Mouse (Mus musculus) WW6 (cell line): ENCODE data around the gene Kpna7.
A peak's percentile ranks its signal among the peaks of the same experiment; 100 is the strongest.

Experiments used
- DNase-seq: peaks from one replicate; pipeline ENCODE4 v3.0.0-alpha.2; 2013; ENCODE audit warnings: low read depth, low spot score

Kpna7 gene

DNA sequence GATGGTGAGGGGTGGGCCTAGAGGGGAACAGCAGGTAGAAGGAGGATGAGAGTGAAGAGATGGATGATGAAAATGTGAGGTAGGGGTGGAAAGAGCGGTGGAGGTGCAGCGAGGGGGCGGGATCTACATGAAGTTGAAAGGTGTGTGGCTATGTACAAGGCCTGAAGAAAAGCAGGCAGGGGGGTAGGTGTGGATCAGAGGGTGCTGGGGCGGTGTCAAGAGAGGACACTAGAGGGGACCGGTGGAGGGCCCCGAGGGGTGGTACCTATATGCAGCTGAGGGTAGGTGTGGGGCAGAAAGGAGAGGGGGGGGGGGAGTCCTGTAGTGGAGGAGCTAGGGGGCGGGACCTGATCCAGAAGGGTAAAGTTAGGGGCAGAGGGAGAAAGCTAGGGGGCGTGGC, 119.4 kb downstream of the Kpna7 start:
- DNase-seq, result no peak

DNA sequence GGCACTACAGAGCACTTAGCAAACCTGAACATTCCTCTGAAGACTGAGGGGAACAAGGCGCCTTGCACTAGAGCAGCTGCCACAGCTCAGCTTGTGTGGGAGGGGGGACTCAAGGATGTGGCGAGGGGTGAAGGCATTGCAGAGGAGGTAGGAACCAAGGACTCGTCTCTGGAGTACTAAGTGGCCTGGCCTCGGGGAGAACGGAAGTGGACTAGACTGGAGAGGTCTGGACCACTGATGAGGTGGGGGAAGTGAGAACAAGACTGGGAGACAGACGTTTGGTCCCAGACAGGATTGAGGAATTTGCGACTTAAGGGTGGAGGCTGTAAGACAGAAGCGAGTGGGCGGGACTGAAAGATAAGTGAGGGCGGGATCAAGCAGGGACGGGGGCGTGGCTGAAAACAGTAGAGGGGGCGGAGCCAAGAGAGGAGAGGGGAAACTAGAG, 120.0 kb downstream of the Kpna7 start:
- peak; percentile 70 for DNase-seq

DNA sequence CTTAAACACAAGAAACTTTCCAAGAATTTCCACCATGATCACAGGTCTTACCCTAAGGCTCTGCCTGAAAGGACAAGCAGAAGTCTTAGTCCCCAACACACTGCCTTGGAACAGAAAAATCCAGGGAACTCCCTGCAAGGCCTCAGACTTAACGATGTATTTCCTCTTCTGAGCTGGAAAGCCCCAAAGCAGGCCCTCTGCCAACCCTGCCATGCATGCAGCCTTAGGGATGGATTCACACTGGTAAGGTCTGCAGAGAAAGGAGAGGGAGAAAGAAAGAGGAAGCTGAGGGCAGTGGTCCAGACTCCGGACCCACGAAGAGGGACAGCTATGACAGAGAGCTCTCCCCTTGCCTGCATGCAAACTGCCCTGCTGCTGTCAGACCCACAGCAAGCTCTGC, 120.4 kb downstream of the Kpna7 start:
- no peak for DNase-seq

DNA sequence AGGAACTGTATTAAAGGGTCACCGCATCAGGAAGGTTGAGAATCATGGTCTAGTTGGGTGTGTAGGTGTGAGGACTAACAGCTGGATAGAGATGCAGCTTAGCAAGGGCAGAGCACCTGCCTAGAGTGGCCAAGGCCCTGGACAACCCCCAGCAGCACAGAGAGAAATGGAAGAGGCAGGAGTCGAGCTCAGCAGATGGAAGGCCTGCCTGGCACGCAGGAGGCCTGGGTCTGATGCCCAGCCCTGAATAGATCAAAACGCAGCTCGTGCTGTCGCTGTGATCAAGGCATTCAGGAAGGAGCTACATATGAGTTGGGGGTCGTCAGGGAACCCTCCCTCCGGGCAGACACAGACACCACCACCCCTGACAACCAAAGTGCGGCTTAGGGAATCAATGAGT, 125.6 kb downstream of the Kpna7 start:
- no peak for DNase-seq

DNA sequence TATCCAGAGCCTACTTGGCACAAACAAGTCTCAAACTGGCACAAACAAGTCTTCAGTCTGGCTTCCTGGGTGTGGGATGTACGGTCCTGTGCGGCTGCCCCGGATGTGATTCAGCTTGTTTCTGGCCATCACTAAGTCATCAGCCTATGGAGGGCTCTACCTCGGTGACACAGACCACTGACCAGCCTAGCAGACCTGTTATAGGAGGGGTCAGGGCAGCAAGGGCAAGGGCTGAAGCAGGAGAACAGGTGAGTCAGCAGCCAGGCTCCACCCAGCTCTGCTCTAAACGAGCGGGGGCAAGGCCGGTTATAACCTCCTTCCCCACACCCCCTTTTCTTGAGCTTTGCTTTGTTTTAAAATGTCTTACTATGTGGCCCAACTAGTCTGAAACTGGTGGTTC, 129.4 kb downstream of the Kpna7 start:
- DNase-seq, result no peak

DNA sequence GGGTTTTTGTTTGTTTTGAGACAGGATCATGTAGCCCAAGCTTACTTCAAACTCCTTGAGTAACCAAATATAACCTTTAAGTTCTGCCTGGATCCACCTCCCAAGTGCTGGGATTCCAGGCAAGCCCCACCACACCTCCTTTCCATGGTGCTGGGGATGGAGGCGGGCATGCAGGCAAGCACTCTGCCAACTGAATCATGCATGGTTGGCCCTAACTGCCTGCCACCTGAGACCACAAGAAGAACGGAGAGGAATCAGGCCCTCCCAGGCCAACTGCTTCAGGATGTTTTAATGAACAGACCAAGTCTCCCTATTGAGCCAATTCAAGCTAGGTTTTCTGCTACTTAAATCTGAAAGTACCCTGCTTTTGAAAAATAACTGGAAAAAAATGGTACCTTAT, 131.2 kb downstream of the Kpna7 start:
- no peak for DNase-seq

DNA sequence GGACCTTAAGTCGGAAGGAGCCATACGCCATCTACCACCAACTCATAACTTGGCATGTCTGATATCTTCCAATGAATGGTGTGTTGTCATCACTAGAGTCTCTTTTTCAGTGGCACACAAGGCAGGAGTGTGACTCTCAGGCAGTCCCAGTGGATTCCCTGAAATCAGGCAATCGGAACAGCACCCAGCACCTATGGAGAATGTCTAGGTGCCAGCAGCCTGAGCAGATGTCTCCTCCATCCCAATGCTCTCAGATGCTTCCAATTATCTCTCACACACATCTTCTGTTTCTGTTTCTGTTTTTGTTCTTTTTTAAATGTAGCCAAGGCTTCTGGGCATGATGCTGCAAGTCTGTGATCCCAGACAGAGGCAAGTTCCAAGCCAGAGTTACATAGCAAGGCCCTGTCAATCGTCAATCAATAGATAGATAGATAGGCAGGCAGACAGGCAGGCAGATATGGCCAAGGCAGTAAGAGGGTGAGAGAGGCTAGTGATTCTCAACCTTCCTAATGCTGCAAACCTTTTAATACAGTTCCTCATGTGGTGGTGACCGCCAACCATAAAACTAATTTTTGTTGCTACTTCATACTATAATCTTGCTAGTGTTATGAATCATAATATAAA, 133.3 kb downstream of the Kpna7 start:
- DNase-seq, result no peak

DNA sequence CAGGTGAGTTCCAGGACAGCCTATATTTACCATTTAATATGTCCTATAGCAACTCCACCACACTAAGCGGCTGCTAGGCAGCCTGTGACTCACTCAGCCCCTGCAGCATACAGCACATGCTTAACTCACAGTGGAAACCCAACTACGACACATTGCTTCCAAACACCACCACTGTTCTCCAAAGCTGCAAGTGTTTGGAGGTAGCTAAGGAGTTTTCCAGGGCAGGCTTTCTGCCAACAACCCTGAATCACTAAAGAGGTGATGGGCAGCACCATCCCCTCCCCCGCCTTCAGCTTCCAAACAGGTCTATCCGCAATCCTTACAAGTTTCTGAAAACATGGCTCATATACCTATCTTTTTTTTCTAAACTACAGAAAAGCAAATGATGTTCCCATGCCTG, 134.0 kb downstream of the Kpna7 start:
- no peak for DNase-seq

DNA sequence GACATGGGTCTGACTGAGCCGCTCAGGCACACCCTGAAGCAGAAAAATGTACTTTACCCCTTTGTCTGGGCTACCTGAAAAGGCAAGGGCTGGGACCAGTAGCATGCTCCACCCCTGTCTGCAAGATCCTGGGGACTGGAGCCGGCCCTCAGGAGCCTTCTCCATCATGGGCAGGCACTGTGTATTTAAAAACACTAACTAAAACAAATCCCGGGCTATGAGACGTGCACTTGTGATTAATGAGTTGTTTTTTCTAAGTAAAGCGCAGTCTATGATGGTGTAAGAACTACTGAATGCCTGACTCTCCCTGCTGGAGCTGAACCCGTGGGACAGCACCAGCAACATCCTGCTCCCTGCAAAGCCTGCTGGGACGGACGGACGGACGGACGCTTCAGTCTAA, 135.4 kb downstream of the Kpna7 start:
- no peak for DNase-seq

DNA sequence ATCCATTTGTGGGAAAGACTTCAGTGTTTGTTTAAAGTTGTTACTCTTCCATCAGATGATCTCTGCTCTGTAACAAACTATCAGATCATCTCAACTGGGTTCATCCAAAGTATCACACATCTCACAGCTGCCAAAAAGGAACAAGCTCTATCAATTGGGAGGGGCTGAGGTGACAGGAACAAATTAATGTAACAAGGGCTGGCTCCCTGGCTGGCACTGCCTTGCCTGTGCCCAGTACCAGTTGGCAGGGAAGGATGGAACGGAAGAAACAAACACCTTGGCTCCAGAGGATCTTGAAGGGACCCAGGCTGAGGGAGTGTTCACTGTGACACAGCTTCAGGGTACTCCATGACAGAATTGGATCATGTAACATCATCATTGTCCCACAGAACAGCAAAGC, 135.8 kb downstream of the Kpna7 start:
- DNase-seq, result no peak

DNA sequence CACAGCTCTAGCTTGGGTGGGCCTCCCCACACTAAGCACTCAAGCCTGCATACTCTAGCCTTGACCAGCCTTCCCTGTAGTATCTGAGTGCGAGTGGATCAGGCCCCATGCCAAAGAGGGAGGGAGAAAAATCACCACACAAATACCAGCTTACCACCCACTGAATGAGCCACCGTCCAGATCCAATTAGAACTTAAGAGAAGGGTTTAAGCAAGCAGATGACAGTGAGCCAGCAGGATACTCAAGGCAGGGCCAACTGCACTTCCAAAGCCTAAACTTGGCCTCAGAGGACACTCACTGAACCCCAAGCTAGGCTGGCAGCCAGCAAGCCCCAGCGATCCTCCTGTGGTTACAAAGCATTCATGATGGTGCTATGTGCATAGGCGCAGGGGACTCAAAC, 137.8 kb downstream of the Kpna7 start:
- DNase-seq, result no peak

DNA sequence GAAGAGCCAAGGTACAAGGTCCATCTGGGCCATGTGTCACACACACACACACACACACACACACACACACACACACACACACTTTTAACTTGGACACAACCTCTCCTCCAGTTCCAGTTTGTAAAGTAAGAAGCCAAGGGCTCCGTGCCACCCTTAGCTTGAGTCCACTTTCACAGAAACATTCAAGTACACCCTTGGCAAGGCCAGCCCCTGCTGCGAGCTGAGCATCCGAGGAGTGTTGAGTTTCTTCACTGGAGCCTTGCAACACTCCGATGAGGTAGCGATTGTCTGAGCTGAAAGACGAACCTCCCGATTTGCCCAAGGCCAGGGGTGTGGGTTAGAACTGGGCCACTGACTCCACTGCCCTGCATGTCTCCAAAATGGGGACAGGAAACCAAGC, 138.9 kb downstream of the Kpna7 start:
- DNase-seq, result no peak

DNA sequence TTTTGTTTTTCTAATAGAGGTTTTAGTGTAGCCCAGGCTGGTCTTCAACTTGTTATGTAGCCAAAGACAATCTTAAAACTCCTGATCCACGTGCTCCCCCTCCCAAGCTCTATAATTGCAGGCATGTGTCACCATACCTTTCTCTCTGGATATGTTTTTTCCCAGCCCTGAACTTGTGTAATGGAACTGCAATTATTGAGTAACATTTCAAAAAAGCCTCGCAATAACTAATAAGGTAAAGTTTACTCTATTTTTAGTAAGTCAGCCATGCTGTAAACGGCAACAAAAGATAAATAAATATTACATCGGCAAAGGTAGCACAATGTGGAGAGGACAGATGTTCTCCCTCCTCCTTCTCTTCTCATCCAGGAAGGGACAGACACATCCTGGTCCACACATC, 139.5 kb downstream of the Kpna7 start:
- no peak for DNase-seq

DNA sequence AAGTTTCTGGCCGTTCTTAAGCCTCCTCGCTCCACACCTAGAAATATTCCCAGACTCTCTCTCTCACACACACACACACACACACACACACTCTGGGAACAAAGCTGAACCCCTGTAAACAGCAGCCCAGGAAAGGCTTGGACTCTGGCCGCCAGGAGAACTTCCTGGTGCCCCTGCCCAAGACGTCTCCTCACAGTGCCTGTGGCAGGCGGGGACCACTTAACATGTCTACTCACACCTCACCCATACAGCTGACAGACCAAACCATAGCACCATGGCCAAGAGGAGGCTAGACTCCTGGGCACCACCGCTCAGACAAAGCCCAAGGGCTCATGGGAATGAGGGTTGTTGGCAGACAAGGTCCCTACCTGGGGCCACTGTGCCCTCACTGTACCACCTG, 140.5 kb downstream of the Kpna7 start:
- no peak for DNase-seq

DNA sequence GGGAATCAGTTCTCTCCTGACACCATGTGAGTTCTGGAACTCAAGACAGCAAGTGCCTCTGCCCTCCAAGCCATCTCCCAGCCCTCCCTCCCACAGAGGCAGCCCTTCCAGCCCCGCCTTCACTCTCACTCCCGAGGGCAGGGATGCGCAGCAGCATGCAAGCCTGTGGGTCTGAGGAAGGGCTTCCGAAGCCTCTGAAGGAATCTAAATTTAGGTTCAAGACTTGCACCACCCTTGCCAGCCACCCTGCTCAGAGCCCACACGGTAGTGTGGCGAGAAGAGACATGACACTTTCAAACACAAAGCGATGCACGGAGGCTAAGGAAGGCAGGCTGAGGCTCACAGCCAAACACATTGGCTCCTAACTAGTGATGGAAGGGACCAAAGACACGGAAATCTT, 141.4 kb downstream of the Kpna7 start:
- DNase-seq, result no peak

DNA sequence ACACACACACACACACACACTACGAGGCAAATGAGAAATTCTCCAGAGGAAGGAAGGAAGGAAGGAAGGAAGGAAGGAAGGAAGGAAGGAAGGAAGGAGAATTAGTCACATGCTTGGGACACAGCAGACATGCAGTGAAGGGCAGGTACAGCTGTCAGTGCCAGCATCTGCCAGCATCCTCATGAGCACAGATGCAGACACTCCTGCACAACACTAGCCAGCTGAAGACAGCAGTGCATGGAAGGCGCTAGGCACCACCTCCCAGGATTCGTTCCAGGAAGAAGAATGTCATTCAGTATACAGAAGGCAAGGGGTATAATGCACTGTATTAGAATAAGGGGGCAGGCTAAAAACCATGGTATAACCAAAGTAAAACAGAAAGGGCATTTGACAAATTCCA, 142.9 kb downstream of the Kpna7 start:
- DNase-seq, result no peak

DNA sequence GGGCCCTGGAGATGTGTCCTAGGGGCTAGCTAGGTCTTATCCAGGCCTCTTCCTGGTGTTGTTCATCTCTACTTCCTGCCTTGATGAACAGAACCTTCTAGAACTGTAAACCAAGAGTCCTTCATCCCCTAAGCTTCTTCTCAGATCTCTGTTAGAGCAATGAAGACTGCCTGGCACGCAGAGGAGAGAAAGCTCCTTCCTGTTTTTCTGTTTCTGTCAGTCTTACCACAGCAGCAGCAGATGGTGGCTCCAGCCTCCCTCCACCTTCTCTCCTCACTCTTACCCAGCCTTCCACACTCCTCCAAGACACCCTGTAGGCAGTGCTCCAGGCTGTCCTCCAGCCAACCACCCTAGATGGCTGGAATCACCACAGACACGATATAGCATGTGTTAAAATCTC, 146.5 kb downstream of the Kpna7 start:
- no peak for DNase-seq
